Mouse (Mus musculus) CH12.LX (cell line): ENCODE measurements around the gene Akap2. TPM values are rescaled to one million over a fixed set of nuclear protein-coding genes. Genes with fewer than 3 reads are reported as not detected.

ENCODE experiments used
- DNase-seq: peaks from one replicate; pipeline ENCODE4 v3.0.0-alpha.2; 2013; ENCODE audit errors: extremely low read depth
- H3K27ac ChIP-seq: 2 replicates; pipeline ENCODE4 v1.5.1; 2012; ENCODE audit warnings: low read depth, mild to moderate bottlenecking, control low read depth, moderate library complexity; ENCODE audit not compliant: insufficient read depth
- H3K27me3 ChIP-seq: replicated peaks from 2 replicates; pipeline ENCODE3; 2012; ENCODE audit warnings: inconsistent platforms
- H3K36me3 ChIP-seq, 2 experiments: replicated peaks in 1 of 2; 2 replicates each; pipeline versions ENCODE3 to v1.6.1; 2012; ENCODE audit warnings: inconsistent platforms in 1 of 2, low read length in 1 of 2, mild to moderate bottlenecking in 1 of 2, mixed read lengths in 1 of 2, moderate library complexity in 1 of 2; ENCODE audit not compliant: control insufficient read depth in 1 of 2, insufficient read depth in 1 of 2
- H3K4me1 ChIP-seq, 2 experiments: 2 replicates each; pipeline ENCODE4 v1.6.1; 2012; ENCODE audit warnings: inconsistent platforms in 1 of 2, moderate library complexity in 1 of 2; ENCODE audit not compliant: insufficient read depth in 2 of 2, control insufficient read depth in 1 of 2
- H3K4me2 ChIP-seq: 2 replicates; pipeline ENCODE4 v1.6.1; 2012; ENCODE audit warnings: low read depth, mild to moderate bottlenecking, control low read depth; ENCODE audit not compliant: poor library complexity, insufficient read depth, severe bottlenecking
- H3K4me3 ChIP-seq, 3 experiments: fragments of 150-350 bp in 1 of 3; sonication (generic) in 1 of 3; replicated peaks in 1 of 3; 2 replicates each; pipeline versions ENCODE3 to v1.5.1; 2011 to 2012; ENCODE audit warnings: low read depth in 2 of 3, low read length in 2 of 3, mild to moderate bottlenecking in 2 of 3, moderate library complexity in 2 of 3, control low read depth in 1 of 3, improper control_type of control experiment in 1 of 3, inconsistent platforms in 1 of 3, mixed read lengths in 1 of 3; ENCODE audit not compliant: poor library complexity in 1 of 3
- H3K79me2 ChIP-seq: replicated peaks from 2 replicates; pipeline ENCODE4 v1.6.1; 2012; ENCODE audit warnings: mild to moderate bottlenecking, moderate library complexity; ENCODE audit not compliant: control insufficient read depth, poor library complexity, insufficient read depth, severe bottlenecking; ENCODE audit errors: extremely low read depth
- H3K9ac ChIP-seq: 2 replicates; pipeline ENCODE4 v1.6.1; 2012; ENCODE audit warnings: low read depth, mild to moderate bottlenecking, control low read depth, moderate library complexity; ENCODE audit not compliant: insufficient read depth
- H3K9me3 ChIP-seq: replicated peaks from 2 replicates; pipeline ENCODE3; 2012; ENCODE audit warnings: low read length, inconsistent platforms, mixed read lengths
- BHLHE40 ChIP-seq: IDR thresholded peaks from 2 replicates; pipeline ENCODE4 v1.6.1; 2011; ENCODE audit warnings: mild to moderate bottlenecking, low read depth, low read length, improper control_type of control experiment
- CHD2 ChIP-seq: IDR thresholded peaks from 2 replicates; pipeline ENCODE4 v1.6.1; 2011; ENCODE audit warnings: low read length, improper control_type of control experiment
- CTCF ChIP-seq, 2 experiments: IDR thresholded peaks in 1 of 2; conservative IDR thresholded peaks in 1 of 2; 2 replicates each; pipeline ENCODE4 v1.5.1; 2011 to 2012; ENCODE audit warnings: low read depth in 2 of 2, low read length in 2 of 2, improper control_type of control experiment in 1 of 2, inconsistent platforms in 1 of 2, mild to moderate bottlenecking in 1 of 2, moderate library complexity in 1 of 2
- E2F4 ChIP-seq: IDR thresholded peaks from 2 replicates; pipeline ENCODE4 v1.6.1; 2011; ENCODE audit warnings: low read depth, low read length, improper control_type of control experiment; ENCODE audit not compliant: insufficient replicate concordance
- ETS1 ChIP-seq: conservative IDR thresholded peaks from 2 replicates; pipeline ENCODE4 v1.6.1; 2012; ENCODE audit warnings: low read depth, mild to moderate bottlenecking, inconsistent platforms, low read length, improper control_type of control experiment, moderate library complexity
- GABPA ChIP-seq: IDR thresholded peaks from 2 replicates; pipeline ENCODE4 v1.6.1; 2012; ENCODE audit warnings: low read depth, low read length, improper control_type of control experiment, inconsistent platforms; ENCODE audit not compliant: insufficient replicate concordance
- HCFC1 ChIP-seq: IDR thresholded peaks from 2 replicates; pipeline ENCODE4 v1.6.1; 2012; ENCODE audit warnings: low read depth, mild to moderate bottlenecking, inconsistent platforms, low read length, improper control_type of control experiment
- JUND ChIP-seq: conservative IDR thresholded peaks from 2 replicates; pipeline ENCODE4 v1.6.1; 2011; ENCODE audit warnings: low read depth, low read length, improper control_type of control experiment
- KAT2A ChIP-seq: IDR thresholded peaks from 2 replicates; pipeline ENCODE4 v1.6.1; 2012; ENCODE audit warnings: low read length, improper control_type of control experiment, inconsistent platforms; ENCODE audit not compliant: insufficient replicate concordance
- MAX ChIP-seq: IDR thresholded peaks from 2 replicates; pipeline ENCODE4 v1.6.1; 2011; ENCODE audit warnings: low read length, improper control_type of control experiment
- MAZ ChIP-seq: IDR thresholded peaks from 2 replicates; pipeline ENCODE4 v1.6.1; 2012; ENCODE audit warnings: low read depth, mild to moderate bottlenecking, inconsistent platforms, low read length, improper control_type of control experiment, moderate library complexity
- MEF2A ChIP-seq: IDR thresholded peaks from 2 replicates; pipeline ENCODE4 v1.6.1; 2014; ENCODE audit warnings: low read depth, mild to moderate bottlenecking, inconsistent platforms, low read length, improper control_type of control experiment, borderline replicate concordance
- MXI1 ChIP-seq: IDR thresholded peaks from 2 replicates; pipeline ENCODE4 v1.6.1; 2011; ENCODE audit warnings: mild to moderate bottlenecking, low read depth, low read length, improper control_type of control experiment
- MYC ChIP-seq: IDR thresholded peaks from 2 replicates; pipeline ENCODE4 v1.6.1; 2011; ENCODE audit warnings: low read depth, mild to moderate bottlenecking, improper control_type of control experiment, low read length
- NELFE ChIP-seq: IDR thresholded peaks from 2 replicates; pipeline ENCODE4 v1.6.1; 2011; ENCODE audit warnings: low read depth, low read length, improper control_type of control experiment
- NRF1 ChIP-seq: IDR thresholded peaks from 2 replicates; pipeline ENCODE4 v1.6.1; 2014; ENCODE audit warnings: low read depth, mild to moderate bottlenecking, inconsistent platforms, low read length, improper control_type of control experiment, moderate library complexity
- POLR2A ChIP-seq: IDR thresholded peaks from 2 replicates; pipeline ENCODE4 v1.6.1; 2011; ENCODE audit warnings: low read depth, mild to moderate bottlenecking, improper control_type of control experiment, low read length
- POLR2AphosphoS2 ChIP-seq: IDR thresholded peaks from 2 replicates; pipeline ENCODE4 v1.6.1; 2011; ENCODE audit warnings: low read depth, low read length, improper control_type of control experiment
- RAD21 ChIP-seq: IDR thresholded peaks from 2 replicates; pipeline ENCODE4 v1.6.1; 2011; ENCODE audit warnings: low read depth, mild to moderate bottlenecking, low read length, improper control_type of control experiment, moderate library complexity
- RCOR1 ChIP-seq: conservative IDR thresholded peaks from 2 replicates; pipeline ENCODE4 v1.6.1; 2012; ENCODE audit warnings: low read depth, mild to moderate bottlenecking, inconsistent platforms, low read length, improper control_type of control experiment
- UBTF ChIP-seq: IDR thresholded peaks from 2 replicates; pipeline ENCODE4 v1.6.1; 2012; ENCODE audit warnings: low read depth, mild to moderate bottlenecking, inconsistent platforms, low read length, improper control_type of control experiment, moderate library complexity
- ZC3H11A ChIP-seq: IDR thresholded peaks from 2 replicates; pipeline ENCODE4 v1.6.1; 2012; ENCODE audit warnings: low read depth, mild to moderate bottlenecking, inconsistent platforms, low read length, improper control_type of control experiment
- ZMIZ1 ChIP-seq: IDR thresholded peaks from 2 replicates; pipeline ENCODE4 v1.6.1; 2012; ENCODE audit warnings: low read depth, mild to moderate bottlenecking, inconsistent platforms, low read length, improper control_type of control experiment
- ZNF384 ChIP-seq: IDR thresholded peaks from 2 replicates; pipeline ENCODE4 v1.6.1; 2012; ENCODE audit warnings: low read depth, low read length, improper control_type of control experiment, inconsistent platforms
- dilution Hi-C: fragments of 300-500 bp; cut with MboI; formaldehyde crosslinking; loops from 2 replicates; pipeline ENCODE4 v1.14.3; 2020; ENCODE audit warnings: low sequenced_read_pairs; ENCODE audit not compliant: extremely low pct_unique_long_range_greater_than_20kb, extremely low pct_ligation_motif_present
- in situ Hi-C: fragments of 300-500 bp; cut with MboI; formaldehyde crosslinking; loops from 3 replicates; pipeline ENCODE4 v1.14.3; 2019; ENCODE audit warnings: low sequenced_read_pairs, low pct_ligation_motif_present, low pct_unique_long_range_greater_than_20kb, mixed read lengths
- polyA plus RNA-seq: library from polyadenylated mRNA; unstranded; fragments of >175 nt; gene quantifications from 2 replicates; pipeline ENCODE4 v1.2.1, GENCODE M21; 2012; ENCODE audit warnings: low read depth; ENCODE audit not compliant: insufficient read length
- total RNA-seq, 2 experiments: library from RNA; depleted of rRNA; stranded (reverse); fragments of 300-350 nt in 1 of 2; fragments of >200 nt in 1 of 2; gene quantifications; 2 replicates each; pipeline ENCODE4 v1.2.3; 2012 to 2014

Akap2 gene
- total and polyA plus RNA-seq, 3 experiments = 0.25 TPM; not detected in 2

- H3K9ac ChIP-seq = no peak overlapping the region
- H3K27ac ChIP-seq = no peak overlapping the region
- in situ Hi-C loops (no loop called here), dilution Hi-C loops (no loop called here)
- H3K36me3 ChIP-seq = no peaks in the 10 kb centered on the region
- H3K79me2 ChIP-seq = no peaks in the 10 kb centered on the region
- no peak overlapping the region for H3K4me2 ChIP-seq
- TF ChIP-seq CTCF (conservative IDR thresholded peaks at IDR 0.05 in 1 of 2, IDR thresholded peaks at IDR 0.05 in 1 of 2; ENCODE audit: low read depth in 2 of 2, low read length in 2 of 2) (no peak), HCFC1 (no peak), RAD21 (no peak), POLR2A (no peak), MYC (no peak), ZNF384 (no peak), ZMIZ1 (no peak), ETS1 (no peak), NELFE (no peak), RCOR1 (no peak), MAX (no peak), POLR2AphosphoS2 (no peak), CHD2 (no peak), GABPA (no peak), MEF2A (no peak)
- TF ChIP-seq, all 38 proteins: peak for 0
- Histone ChIP-seq H3K4me3 (no peak overlapping the region), H3K27me3 (no peaks in the 10 kb centered on the region), H3K4me1 (peaks cover 4 to 19% of the 10 kb centered on the region in 2 experiments; a peak in 3 of 4 replicates), H3K9me3 (no peaks in the 10 kb centered on the region)
- no peak for DNase-seq
These were observed 18.0 kb downstream of the Akap2 start for GRCm38 (mm10) chr4:57735426-57735825.

GRCm38 (mm10) chr4:57738856-57739552 lies 21.5 kb downstream of the Akap2 start:
- Histone ChIP-seq H3K27me3 (no peaks in the 10 kb centered on the region), H3K36me3 (no peaks in the 10 kb centered on the region), H3K4me2 (no peak overlapping the region), H3K4me3 (no peak overlapping the region), H3K27ac (no peak overlapping the region), H3K9ac (no peak overlapping the region), H3K9me3 (no peaks in the 10 kb centered on the region), H3K4me1 (peaks cover 0 to 6% of the 10 kb centered on the region in 2 experiments; a peak in 2 of 4 replicates), H3K79me2 (no peaks in the 10 kb centered on the region)
- TF ChIP-seq NELFE (no peak), ZC3H11A (no peak), NRF1 (no peak), POLR2AphosphoS2 (no peak), MXI1 (no peak), CHD2 (no peak), UBTF (no peak), E2F4 (no peak), BHLHE40 (no peak), JUND (no peak), MAZ (no peak), KAT2A (no peak), ZNF384 (no peak), POLR2A (no peak)
- in situ Hi-C loops = no loop called here
- DNase-seq = no peak
- dilution Hi-C loops = no loop called here
